Mouse (Mus musculus): ENCODE results near the gene Micall1.
A peak's percentile ranks its signal among the peaks of the same experiment; 100 is the strongest.

The Micall1 gene

DNA sequence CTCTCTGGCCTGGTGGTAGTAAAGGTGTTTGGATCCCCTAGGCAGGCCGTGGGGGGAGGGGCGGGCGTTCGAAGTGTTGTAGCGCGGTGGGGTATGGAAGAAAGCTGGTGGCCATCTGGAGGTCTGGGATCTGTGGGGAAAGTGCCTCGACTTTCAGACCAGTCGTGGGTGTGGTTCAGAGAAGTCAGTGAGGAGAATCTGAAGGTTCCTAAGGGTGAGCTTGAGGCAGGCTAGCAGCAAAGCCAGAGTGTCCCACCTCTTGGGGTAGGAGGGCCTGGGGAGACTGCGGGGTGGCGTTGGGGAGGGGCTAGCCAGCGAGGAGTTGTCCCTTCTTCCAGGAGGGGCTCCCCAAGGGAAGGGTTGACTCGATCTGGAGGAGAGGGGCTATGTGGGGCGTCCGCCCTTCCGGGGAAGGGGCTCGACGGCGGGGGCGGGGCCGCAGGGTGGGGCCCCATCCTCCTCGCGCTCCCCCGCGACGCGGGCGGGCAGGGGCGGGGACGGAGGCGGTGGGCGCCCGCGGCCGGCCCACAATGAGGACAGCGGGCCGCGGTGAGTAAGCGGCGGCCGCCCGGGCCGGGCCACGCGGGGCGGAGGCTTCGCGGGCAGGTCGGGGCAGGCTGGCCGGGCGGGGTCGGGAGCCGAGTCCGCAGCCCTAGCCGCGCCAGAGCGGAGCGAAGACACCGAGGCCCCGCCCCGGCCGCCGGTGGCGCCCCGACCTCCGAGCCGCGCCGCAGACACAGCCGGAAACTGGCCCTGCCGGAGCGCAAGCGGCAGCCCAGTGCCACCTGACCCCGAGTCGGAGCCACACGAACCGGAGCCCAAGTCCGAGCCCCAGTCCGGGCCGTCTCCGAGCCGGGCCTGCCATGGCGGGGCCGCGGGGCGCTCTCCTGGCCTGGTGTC lies at the start of gene Micall1:
Micall1 (plus strand) TSS at position 478 of the 900 bp plus-strand sequence.
- peak; percentile 71 to 75 for DNase-seq

DNA sequence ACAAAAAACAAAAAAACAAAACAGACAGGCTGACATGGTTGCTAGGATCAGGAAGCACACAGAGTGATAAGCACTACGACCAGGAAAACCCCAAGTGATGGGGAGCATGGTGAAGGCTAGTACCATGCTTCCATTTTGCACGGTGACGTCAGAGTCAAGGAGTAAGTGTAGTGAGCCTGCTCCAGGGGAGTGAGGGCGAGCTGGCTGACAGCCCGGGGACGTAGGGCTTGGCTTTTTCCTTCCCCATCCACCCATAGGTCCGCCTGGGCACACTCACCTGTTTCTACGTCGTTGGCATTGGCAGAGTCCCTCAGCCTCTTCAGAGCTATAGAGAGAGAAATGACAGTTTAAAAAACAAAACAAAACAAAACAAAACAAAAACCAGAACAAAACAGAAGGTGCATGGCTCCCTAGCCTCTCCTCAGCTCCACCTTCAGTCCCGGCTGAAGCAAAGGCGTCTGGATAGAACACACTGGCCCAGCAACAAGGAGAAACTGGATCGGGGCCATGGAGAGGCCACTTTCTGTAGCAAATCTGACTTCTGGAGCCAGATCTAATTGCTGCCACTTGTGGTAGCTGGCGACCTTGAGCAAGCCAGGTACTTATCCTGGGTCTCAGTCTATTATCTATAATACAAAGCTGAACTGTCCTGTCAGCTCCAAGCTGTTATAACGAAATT lies 47.7 kb upstream of the Micall1 start:
- no peak for DNase-seq

DNA sequence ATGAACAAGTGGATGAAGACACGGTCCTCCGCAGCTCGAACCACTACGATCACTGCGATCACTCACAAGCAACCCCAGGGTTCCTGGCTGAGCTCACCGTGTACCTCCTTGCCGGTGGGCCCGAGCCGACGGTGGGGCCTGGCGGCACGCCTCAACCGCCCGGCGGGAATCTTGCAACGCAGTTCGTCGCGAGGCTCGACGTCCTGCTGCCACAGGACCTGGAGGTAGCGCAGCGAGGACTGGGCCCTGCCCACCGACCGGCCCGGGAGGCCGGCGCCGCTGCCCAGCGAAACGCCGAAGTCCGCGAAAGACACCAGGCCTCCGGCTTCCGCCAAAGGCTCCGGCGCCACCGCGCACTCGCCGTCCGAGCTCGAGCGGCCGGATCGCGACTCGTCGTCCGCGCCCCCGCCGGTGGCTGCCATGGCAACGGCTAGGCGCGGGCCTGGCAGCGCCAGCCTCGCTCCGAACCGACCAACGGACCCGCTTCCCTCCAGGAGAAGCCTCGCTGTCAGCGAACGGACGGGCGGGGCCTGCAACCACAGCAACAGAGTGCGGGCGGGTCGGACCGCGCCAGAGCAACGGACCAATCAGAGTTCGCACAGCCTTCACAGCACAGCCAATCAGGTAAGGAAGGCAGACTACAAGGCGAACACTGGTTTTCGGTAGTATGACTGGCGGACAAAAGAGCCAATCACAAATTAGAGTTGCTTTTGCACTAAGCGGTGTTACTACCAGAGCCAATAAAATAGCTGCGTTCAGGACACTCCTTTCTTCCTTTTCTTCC lies 46.1 kb upstream of the Micall1 start, which contains the start of gene Ankrd54:
Ankrd54 (minus strand) TSS at position 518 of the 784 bp plus-strand sequence.
- DNase-seq, result peak; percentile 91 to 96

DNA sequence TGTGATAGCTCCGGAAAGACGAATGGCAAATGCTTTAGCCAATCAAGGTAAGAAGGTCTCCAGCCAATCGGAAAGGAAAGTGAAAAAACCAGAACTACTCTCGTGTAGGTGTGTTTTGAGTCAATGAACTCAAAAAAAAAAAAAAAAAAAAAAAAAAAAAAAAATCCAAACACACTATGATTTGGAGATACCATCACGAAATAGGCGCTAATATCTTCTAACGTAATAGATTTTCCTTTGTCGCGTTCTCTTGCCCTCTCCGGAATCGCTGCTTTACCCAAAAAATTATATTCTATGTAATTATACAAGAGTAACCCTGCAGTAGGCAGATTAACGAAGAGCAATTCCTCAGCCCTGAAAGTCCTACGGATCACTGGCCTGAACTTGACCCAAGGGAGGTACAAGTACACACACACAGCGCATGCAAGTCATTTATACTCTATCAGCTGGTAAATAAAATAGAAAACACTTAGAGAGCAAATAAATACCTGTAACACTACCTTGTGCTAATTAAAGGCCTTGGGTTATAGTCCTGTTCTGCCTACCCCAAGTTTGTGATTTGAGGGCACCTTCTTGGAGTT lies 45.4 kb upstream of the Micall1 start:
- no peak for DNase-seq

DNA sequence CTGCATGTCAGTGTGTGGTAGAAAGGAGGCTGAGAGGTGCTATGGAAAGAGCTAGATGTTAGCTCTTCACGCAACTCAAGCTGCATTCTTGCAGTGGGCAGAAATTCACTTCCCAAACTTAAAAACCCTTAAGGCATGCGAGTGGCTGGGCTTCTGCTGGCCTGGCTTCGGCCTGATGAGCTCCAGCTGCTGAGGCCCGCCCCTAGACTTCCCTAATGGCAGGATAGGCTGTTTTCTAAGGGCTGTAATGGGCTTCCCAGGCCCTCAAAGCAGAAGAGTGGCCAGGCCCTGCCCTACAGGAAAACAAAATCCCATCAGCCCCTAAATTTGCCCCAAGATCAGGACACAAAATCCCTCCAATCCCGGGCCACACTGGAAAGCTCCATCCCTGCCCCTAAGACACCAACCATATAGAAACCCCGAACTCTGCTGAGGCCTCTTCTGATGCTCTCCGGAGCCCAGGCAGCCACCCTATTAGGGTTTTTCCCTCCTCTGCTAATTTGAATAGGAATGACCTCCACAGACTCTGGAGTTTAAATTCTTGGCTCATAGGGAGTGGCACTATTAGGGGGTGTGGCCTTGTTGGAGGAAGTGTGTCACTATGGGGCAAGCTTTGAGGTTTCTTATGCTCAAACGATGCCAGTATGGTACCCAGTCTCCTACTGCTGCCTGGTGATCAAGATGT lies 43.5 kb upstream of the Micall1 start:
- DNase-seq, result no peak

DNA sequence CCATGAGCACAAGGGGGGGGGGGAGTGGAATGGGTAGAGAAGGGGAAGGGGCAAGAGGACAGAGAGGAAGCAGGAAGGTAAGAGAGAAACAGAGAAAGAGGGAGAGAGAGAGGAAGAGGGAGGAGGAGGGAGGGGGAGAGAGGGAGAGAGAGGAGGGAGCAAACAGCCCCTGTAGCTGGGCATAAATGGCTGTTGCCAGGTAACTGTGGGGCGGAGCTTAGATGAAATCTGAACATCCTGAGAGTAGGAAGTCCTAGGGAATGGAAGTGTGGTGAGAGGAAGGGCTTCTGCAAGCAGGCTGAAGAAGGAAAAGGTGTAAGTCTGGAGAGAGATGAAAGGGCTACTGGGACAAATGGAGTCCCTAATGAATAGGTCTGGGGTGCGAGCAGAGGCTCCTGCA lies 42.4 kb upstream of the Micall1 start:
- no peak for DNase-seq

DNA sequence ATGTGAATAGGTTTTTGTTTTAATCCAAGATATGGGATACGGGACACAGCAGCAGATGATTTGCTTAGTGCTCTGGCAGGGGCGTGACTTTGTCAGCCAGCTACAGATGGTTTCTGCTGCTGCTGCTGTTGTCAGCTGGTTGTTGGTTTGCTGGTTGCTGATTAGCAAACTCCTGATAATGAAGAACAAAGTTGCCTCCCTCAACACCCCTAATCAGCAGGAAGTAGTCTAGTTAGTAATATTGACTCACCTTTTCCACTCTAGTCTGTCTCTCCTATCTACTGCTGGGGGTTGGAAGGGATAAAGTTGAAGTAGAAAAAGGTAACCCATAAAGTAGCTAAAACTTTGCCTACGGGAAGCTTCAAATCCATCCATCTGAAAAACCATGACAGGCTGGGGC lies 41.1 kb upstream of the Micall1 start:
- no peak for DNase-seq

DNA sequence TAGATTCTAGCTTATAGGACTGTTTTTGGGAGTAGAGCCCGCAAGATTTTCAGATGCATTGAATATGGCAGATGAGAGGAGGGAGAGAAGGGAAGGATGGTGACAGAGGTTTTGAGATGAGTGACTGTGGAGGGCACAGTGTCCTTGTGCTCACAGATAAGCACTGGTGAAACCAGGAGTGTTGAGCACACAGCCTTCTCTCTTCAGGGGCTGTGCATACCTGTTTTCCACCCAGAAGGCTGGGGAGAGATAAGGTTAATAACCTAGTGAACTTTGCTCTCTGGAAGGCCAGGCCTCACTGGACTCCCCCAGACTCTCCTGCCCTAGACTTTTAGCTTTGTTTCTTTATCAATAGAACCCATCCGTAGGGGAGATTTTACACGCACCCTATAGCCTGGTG lies 40.3 kb upstream of the Micall1 start:
- no peak for DNase-seq

DNA sequence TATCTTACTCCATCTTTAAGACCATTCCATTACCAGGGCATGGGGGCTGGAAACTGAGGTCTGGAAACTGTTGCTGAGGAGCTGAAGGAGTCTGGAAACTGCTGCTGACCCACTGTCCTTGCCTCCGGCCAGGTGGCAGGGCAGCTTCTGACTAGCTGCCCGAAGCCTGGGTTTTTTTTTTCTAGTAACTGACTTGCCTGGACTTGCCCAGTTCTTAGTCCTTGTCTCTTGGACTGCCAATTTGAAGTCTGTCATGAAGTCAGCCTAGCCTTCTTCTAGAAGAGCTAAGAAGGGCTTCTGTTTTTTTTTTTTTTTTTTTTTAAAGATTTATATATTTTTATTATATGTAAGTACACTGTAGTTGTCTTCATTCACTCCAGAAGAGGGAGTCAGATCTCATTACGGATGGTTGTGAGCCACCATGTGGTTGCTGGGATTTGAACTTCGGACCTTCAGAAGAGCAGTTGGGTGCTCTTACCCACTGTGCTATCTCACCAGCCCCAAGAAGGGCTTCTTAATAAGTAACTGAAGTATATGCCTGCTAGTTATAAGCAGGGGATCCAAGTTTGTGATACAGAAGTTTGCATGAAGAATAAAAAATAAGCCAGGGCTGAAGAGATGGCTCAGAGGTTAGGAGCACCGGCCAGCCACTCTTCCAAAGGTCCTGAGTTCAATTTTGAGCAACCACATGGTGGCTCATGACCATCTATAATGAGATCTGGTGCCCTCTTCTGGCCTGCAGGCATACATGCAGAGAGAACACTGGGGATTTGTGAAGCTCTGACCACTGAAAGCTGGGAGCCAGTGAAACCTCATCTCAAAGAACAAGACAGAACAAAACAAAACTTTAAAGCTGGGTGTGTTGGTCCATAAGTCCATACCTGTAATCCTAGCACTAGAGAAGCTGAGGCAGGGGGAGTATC lies 37.3 kb upstream of the Micall1 start:
- no peak for DNase-seq

DNA sequence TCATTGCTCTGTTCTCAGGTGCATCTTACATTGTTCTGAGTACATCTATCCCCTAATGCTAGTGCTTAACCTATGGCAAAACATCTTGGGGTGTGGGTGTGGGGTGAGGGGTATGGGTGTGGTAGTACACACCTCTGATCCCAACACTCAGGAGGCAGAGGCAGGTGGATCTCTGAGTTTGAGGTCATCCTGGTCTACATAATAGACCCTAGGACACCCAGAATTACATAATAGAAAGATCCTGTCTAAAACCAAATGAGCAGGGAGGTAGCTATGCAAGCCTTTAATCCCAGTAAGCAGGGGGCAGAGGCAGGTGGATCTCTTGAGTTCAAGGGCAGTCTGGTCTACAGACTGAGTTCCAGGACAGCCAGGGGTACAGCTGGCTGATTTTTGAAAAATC lies 34.9 kb upstream of the Micall1 start:
- DNase-seq, result no peak

DNA sequence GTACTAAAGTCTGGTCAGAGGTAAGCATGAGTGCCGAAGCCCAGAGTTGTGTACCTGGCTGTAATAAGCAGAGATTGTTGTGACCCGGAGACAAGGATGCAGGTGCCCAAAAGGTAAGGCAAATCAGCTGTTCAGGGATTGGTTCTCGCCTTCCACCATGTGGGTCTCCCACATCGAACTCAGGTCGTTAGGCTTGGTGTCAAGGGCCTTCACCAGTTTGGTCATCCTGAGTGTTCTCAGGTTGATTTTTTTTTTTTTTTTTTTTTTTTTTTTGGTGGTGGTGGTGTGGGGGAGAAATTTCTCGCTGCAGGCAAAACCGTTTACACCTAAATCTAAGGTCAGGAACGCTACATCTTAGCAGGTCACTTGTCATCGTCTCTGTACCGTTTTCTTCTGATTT lies 34.3 kb upstream of the Micall1 start:
- DNase-seq, result no peak

DNA sequence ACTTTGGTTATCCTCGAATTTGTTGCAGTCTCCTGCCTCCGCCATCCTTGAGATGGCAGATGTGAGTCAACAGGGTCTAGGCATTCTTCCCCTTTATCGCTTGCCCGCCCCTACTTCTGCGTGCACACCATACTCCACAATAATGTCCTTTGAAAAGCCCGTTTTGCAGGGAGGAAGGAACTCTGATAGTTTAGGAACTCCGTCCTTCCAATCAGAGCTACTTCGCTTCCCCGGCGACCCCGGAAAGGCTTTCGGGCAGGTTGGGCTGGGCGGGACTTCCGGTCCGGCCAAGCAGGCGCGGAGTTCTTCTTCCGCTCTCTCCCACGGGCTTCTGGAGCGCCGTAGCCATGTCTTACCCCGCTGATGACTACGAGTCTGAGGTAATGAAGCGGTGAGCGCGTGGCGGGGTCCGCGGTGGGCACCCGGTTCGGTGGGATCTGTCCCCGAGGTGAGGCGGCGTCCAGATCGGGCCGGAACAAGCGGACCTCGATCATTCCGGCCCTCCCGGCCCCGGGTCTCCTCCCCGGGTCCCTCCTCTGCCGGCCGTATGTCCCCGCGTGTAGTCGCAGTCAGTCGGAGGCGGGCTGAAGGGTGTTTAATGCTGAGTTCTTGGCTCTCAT lies 33.7 kb upstream of the Micall1 start, which contains the start of gene Eif3l:
Eif3l (plus strand) TSS at position 267 of the 620 bp plus-strand sequence.
- peak; percentile 83 to 86 for DNase-seq

DNA sequence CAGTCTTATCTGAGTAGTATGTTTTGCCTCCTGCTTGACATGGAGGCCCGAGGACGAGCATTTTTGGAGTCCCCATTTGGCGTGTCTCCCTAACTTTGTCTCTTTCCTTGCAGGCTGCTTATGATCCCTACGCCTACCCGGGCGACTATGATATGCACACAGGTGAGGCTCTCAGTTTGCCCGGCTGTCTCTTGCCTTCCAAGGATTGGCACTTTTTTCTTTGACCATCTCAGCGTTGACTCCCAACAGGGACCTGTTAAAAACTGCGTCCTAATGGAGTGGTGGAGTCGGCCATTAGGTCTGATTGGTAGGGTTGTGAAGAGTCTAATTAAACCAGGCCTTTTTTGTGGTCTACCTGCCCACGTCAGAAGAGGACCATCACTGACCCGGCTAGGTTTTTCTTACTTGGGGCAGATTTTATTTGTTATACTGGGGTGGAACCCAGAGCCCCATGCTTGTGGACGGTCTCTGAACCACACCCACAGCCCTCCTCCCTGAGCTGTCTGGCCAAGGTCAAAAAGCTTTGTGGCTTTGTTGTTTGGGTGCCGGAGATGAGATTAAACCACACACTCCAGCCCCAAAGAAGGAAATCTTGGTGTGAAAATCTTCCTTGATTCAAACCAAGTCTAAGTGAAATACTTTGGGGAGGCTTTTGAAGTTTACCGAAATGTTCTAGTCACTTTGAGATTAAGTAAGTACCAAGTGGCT lies 32.9 kb upstream of the Micall1 start:
- no peak for DNase-seq

DNA sequence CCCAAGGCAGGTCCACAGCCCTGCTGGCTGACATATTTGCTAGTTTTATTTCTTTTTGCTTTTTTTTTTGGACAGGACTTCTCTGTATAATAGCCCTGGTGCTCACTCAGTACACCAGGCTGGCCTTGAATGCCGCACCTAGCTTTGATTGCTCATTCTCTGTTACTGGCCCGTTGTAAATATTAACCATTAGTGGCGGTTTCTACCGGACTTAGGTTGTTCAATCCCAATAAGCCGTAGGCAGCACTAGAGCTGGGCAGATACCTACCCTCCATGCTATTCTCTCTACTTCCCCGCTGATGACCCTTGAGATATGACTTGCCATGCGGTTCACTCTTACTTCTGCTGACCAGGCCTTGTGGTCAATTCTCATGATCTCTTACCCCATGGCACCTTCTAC lies 29.1 kb upstream of the Micall1 start:
- DNase-seq, result no peak

DNA sequence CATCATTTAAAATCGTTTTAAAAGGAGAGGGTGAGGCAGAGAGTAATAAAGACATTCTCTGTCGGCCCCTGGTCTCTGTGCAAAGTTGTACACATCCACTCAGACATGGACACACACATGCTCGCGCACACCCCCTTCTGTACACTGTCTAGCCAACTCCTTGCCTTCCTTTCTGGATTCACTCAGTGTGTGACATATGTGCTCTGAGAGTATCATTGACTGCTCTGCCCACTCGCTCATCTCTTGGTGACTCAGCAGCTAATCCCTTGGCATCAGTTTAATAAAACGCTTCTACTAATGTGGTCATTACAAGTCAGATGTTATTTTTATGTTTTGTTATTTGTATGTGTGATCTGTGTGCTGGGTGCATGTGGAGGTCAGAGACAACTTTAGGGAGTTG lies 16.4 kb upstream of the Micall1 start:
- no peak for DNase-seq

DNA sequence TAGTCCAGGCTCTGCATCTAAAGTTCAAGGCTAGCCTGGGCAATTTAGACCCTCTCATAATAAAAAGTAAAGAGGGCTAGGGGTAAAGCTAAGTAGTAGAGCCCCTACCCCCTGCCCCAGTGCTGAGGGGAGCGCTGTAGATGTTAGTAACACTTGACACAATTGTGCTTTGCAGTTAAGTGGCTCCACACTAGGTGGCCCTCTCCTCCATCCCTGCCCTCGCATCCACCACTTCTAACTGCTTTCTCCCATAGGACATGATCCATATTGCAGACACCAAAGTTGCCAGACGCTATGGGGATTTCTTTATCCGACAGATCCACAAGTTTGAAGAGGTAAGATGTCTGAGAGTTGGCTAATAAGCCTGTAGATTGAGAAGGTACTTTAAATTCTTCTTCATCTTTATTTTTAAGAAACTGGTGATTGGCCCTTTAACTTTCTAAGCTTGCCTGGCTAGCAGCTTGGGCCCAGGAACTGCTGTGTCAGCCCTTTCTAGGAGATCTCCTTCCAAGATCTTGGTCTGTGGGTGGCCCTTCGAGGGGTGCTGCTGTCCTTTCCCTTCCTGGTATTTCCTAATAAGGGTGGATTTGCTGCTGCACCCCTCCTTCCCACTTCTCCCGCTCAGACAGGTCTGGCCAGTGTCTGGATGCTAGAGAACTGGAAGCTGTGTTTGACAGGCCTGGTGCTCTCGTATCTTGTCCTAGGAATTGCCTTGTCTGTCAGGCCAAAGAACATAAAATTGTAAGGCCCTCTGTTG lies 15.4 kb upstream of the Micall1 start:
- no peak for DNase-seq

DNA sequence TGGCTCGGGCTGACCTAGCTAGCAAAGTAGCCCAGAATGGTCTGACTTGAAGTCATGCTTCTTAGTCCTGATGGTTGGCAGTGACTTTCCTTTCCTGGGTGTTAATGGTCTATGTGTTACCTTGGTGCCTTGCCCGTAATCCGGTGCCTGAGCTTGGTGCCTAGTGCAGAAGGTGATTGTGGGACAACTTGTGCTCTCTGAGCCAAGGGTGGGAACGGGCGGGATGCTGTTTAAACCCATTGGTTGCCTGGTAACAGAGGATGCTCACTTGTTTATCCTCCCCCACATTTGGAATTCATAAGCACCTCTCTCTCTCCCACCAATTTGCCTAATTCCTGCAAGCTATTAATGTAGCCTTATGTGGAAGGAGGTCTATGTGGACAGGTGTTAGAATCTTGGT lies 13.2 kb upstream of the Micall1 start:
- DNase-seq, result no peak

DNA sequence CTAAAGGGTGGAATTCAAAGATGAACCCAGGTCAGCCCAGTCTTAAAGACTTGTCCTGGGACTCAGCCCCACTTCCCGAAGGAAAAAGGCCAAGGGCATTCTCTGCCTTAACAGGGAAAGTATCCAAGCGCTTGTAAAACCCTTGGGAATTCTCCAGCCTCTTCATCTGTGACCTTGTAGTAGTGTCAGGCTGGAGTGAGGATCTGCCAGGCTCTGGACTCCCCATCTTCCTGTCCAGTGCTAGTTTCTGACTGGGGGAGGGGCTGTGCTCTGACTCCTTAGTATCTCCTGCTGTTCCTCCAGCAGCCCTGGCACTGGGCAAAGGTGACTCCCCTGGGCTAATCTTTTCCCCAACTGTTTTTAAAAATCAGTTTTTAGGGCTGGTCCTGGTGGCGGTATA lies 12.1 kb upstream of the Micall1 start:
- no peak for DNase-seq

DNA sequence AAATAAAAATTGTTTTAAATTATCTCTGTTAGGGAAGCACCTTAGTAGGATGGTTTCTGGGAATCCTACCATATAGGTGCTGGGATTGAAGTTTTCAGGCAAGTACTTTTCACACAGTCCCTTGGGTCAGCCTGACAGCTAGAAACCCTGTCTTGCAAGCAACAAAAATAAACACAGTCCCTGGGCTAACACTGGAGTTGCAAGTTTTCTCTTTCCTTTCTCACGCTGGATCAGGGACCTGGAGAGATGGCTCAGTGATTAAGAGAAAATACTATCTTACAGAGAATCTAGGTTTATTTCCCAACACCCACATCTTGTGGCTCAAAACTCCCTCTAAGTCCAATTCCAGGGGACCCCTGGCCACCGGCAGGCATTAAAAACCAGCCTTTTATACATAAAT lies 11.6 kb upstream of the Micall1 start:
- DNase-seq, result no peak
